Mouse (Mus musculus) CH12.LX (cell line): Measurements from ENCODE around the gene 4931406P16Rik. TPM values are rescaled to one million over a fixed set of nuclear protein-coding genes. Genes with fewer than 3 reads are reported as not detected.

Source experiments
- DNase-seq: peaks from one replicate; pipeline ENCODE4 v3.0.0-alpha.2; 2013; ENCODE audit errors: extremely low read depth
- H3K27ac ChIP-seq: 2 replicates; pipeline ENCODE4 v1.5.1; 2012; ENCODE audit warnings: low read depth, mild to moderate bottlenecking, control low read depth, moderate library complexity; ENCODE audit not compliant: insufficient read depth
- H3K27me3 ChIP-seq: replicated peaks from 2 replicates; pipeline ENCODE3; 2012; ENCODE audit warnings: inconsistent platforms
- H3K36me3 ChIP-seq, 2 experiments: replicated peaks in 1 of 2; 2 replicates each; pipeline versions ENCODE3 to v1.6.1; 2012; ENCODE audit warnings: inconsistent platforms in 1 of 2, low read length in 1 of 2, mild to moderate bottlenecking in 1 of 2, mixed read lengths in 1 of 2, moderate library complexity in 1 of 2; ENCODE audit not compliant: control insufficient read depth in 1 of 2, insufficient read depth in 1 of 2
- H3K4me1 ChIP-seq, 2 experiments: 2 replicates each; pipeline ENCODE4 v1.6.1; 2012; ENCODE audit warnings: inconsistent platforms in 1 of 2, moderate library complexity in 1 of 2; ENCODE audit not compliant: insufficient read depth in 2 of 2, control insufficient read depth in 1 of 2
- H3K4me2 ChIP-seq: 2 replicates; pipeline ENCODE4 v1.6.1; 2012; ENCODE audit warnings: low read depth, mild to moderate bottlenecking, control low read depth; ENCODE audit not compliant: poor library complexity, insufficient read depth, severe bottlenecking
- H3K4me3 ChIP-seq, 3 experiments: fragments of 150-350 bp in 1 of 3; sonication (generic) in 1 of 3; replicated peaks in 1 of 3; 2 replicates each; pipeline versions ENCODE3 to v1.5.1; 2011 to 2012; ENCODE audit warnings: low read depth in 2 of 3, low read length in 2 of 3, mild to moderate bottlenecking in 2 of 3, moderate library complexity in 2 of 3, control low read depth in 1 of 3, improper control_type of control experiment in 1 of 3, inconsistent platforms in 1 of 3, mixed read lengths in 1 of 3; ENCODE audit not compliant: poor library complexity in 1 of 3
- H3K79me2 ChIP-seq: replicated peaks from 2 replicates; pipeline ENCODE4 v1.6.1; 2012; ENCODE audit warnings: mild to moderate bottlenecking, moderate library complexity; ENCODE audit not compliant: control insufficient read depth, poor library complexity, insufficient read depth, severe bottlenecking; ENCODE audit errors: extremely low read depth
- H3K9ac ChIP-seq: 2 replicates; pipeline ENCODE4 v1.6.1; 2012; ENCODE audit warnings: low read depth, mild to moderate bottlenecking, control low read depth, moderate library complexity; ENCODE audit not compliant: insufficient read depth
- H3K9me3 ChIP-seq: replicated peaks from 2 replicates; pipeline ENCODE3; 2012; ENCODE audit warnings: low read length, inconsistent platforms, mixed read lengths
- CHD2 ChIP-seq: IDR thresholded peaks from 2 replicates; pipeline ENCODE4 v1.6.1; 2011; ENCODE audit warnings: low read length, improper control_type of control experiment
- CTCF ChIP-seq, 2 experiments: IDR thresholded peaks in 1 of 2; conservative IDR thresholded peaks in 1 of 2; 2 replicates each; pipeline ENCODE4 v1.5.1; 2011 to 2012; ENCODE audit warnings: low read depth in 2 of 2, low read length in 2 of 2, improper control_type of control experiment in 1 of 2, inconsistent platforms in 1 of 2, mild to moderate bottlenecking in 1 of 2, moderate library complexity in 1 of 2
- E2F4 ChIP-seq: IDR thresholded peaks from 2 replicates; pipeline ENCODE4 v1.6.1; 2011; ENCODE audit warnings: low read depth, low read length, improper control_type of control experiment; ENCODE audit not compliant: insufficient replicate concordance
- ELF1 ChIP-seq: IDR thresholded peaks from 2 replicates; pipeline ENCODE4 v1.6.1; 2014; ENCODE audit warnings: low read depth, mild to moderate bottlenecking, inconsistent platforms, low read length, improper control_type of control experiment
- EP300 ChIP-seq: IDR thresholded peaks from 2 replicates; pipeline ENCODE4 v1.6.1; 2011; ENCODE audit warnings: low read length, improper control_type of control experiment
- HCFC1 ChIP-seq: IDR thresholded peaks from 2 replicates; pipeline ENCODE4 v1.6.1; 2012; ENCODE audit warnings: low read depth, mild to moderate bottlenecking, inconsistent platforms, low read length, improper control_type of control experiment
- KAT2A ChIP-seq: IDR thresholded peaks from 2 replicates; pipeline ENCODE4 v1.6.1; 2012; ENCODE audit warnings: low read length, improper control_type of control experiment, inconsistent platforms; ENCODE audit not compliant: insufficient replicate concordance
- MAFK ChIP-seq: IDR thresholded peaks from 2 replicates; pipeline ENCODE4 v1.6.1; 2011; ENCODE audit warnings: low read length, improper control_type of control experiment; ENCODE audit not compliant: insufficient replicate concordance
- MAZ ChIP-seq: IDR thresholded peaks from 2 replicates; pipeline ENCODE4 v1.6.1; 2012; ENCODE audit warnings: low read depth, mild to moderate bottlenecking, inconsistent platforms, low read length, improper control_type of control experiment, moderate library complexity
- MEF2A ChIP-seq: IDR thresholded peaks from 2 replicates; pipeline ENCODE4 v1.6.1; 2014; ENCODE audit warnings: low read depth, mild to moderate bottlenecking, inconsistent platforms, low read length, improper control_type of control experiment, borderline replicate concordance
- MYC ChIP-seq: IDR thresholded peaks from 2 replicates; pipeline ENCODE4 v1.6.1; 2011; ENCODE audit warnings: low read depth, mild to moderate bottlenecking, improper control_type of control experiment, low read length
- NRF1 ChIP-seq: IDR thresholded peaks from 2 replicates; pipeline ENCODE4 v1.6.1; 2014; ENCODE audit warnings: low read depth, mild to moderate bottlenecking, inconsistent platforms, low read length, improper control_type of control experiment, moderate library complexity
- POLR2A ChIP-seq: IDR thresholded peaks from 2 replicates; pipeline ENCODE4 v1.6.1; 2011; ENCODE audit warnings: low read depth, mild to moderate bottlenecking, improper control_type of control experiment, low read length
- UBTF ChIP-seq: IDR thresholded peaks from 2 replicates; pipeline ENCODE4 v1.6.1; 2012; ENCODE audit warnings: low read depth, mild to moderate bottlenecking, inconsistent platforms, low read length, improper control_type of control experiment, moderate library complexity
- USF2 ChIP-seq: conservative IDR thresholded peaks from 2 replicates; pipeline ENCODE4 v1.6.1; 2011; ENCODE audit warnings: low read depth, low read length, improper control_type of control experiment
- ZC3H11A ChIP-seq: IDR thresholded peaks from 2 replicates; pipeline ENCODE4 v1.6.1; 2012; ENCODE audit warnings: low read depth, mild to moderate bottlenecking, inconsistent platforms, low read length, improper control_type of control experiment
- ZNF384 ChIP-seq: IDR thresholded peaks from 2 replicates; pipeline ENCODE4 v1.6.1; 2012; ENCODE audit warnings: low read depth, low read length, improper control_type of control experiment, inconsistent platforms
- dilution Hi-C: fragments of 300-500 bp; cut with MboI; formaldehyde crosslinking; loops from 2 replicates; pipeline ENCODE4 v1.14.3; 2020; ENCODE audit warnings: low sequenced_read_pairs; ENCODE audit not compliant: extremely low pct_unique_long_range_greater_than_20kb, extremely low pct_ligation_motif_present
- in situ Hi-C: fragments of 300-500 bp; cut with MboI; formaldehyde crosslinking; loops from 3 replicates; pipeline ENCODE4 v1.14.3; 2019; ENCODE audit warnings: low sequenced_read_pairs, low pct_ligation_motif_present, low pct_unique_long_range_greater_than_20kb, mixed read lengths
- polyA plus RNA-seq: library from polyadenylated mRNA; unstranded; fragments of >175 nt; gene quantifications from 2 replicates; pipeline ENCODE4 v1.2.1, GENCODE M21; 2012; ENCODE audit warnings: low read depth; ENCODE audit not compliant: insufficient read length
- total RNA-seq, 2 experiments: library from RNA; depleted of rRNA; stranded (reverse); fragments of 300-350 nt in 1 of 2; fragments of >200 nt in 1 of 2; gene quantifications; 2 replicates each; pipeline ENCODE4 v1.2.3; 2012 to 2014

The 4931406P16Rik gene
- total and polyA plus RNA-seq, 3 experiments, result 10.0 to 15.6 (median 11.7) TPM

GRCm38 (mm10) chr7:34321119-34321518 is 7.8 kb upstream of the 4931406P16Rik start:
- dilution Hi-C loops (no loop called here), in situ Hi-C loops (no loop called here)
- H3K9ac ChIP-seq, result no peak overlapping the region
- H3K36me3 ChIP-seq, result no peaks in the 10 kb centered on the region
- no peak overlapping the region for H3K27ac ChIP-seq
- H3K79me2 ChIP-seq, result no peaks in the 10 kb centered on the region
- H3K27me3 ChIP-seq, result no peaks in the 10 kb centered on the region
- peaks cover 6% of the 10 kb centered on the region for H3K9me3 ChIP-seq
- DNase-seq, result no peak
- TF ChIP-seq USF2 (no peak), MYC (no peak), POLR2A (no peak), NRF1 (no peak), MAFK (no peak), MAZ (no peak), CTCF (conservative IDR thresholded peaks at IDR 0.05 in 1 of 2, IDR thresholded peaks at IDR 0.05 in 1 of 2; ENCODE audit: low read depth in 2 of 2, low read length in 2 of 2) (no peak)
- H3K4me2 ChIP-seq, result no peak overlapping the region
- peaks cover 10 to 21% of the 10 kb centered on the region in 2 experiments; a peak in 3 of 4 replicates for H3K4me1 ChIP-seq
- no peak overlapping the region for H3K4me3 ChIP-seq

- Histone ChIP-seq H3K36me3 (no peaks in the 10 kb centered on the region), H3K9ac (no peak overlapping the region), H3K4me1 (peaks cover 9 to 21% of the 10 kb centered on the region in 2 experiments; a peak in 3 of 4 replicates), H3K79me2 (no peaks in the 10 kb centered on the region), H3K9me3 (peaks cover 6% of the 10 kb centered on the region), H3K27me3 (no peaks in the 10 kb centered on the region), H3K4me3 (no peak overlapping the region), H3K27ac (no peak overlapping the region), H3K4me2 (no peak overlapping the region)
- dilution Hi-C loops, result no loop called here
- no peak for TF ChIP-seq MAZ
- no peak for TF ChIP-seq ELF1
- no peak for TF ChIP-seq CHD2
- TF ChIP-seq MYC, result no peak
- TF ChIP-seq MEF2A, result no peak
- no peak for TF ChIP-seq ZNF384
- no peak for TF ChIP-seq ZC3H11A
- in situ Hi-C loops, result no loop called here
- DNase-seq, result no peak
These were observed 6.6 kb upstream of the 4931406P16Rik start for GRCm38 (mm10) chr7:34319957-34320356.

GRCm38 (mm10) chr7:34319123-34319522 is 5.8 kb upstream of the 4931406P16Rik start:
- in situ Hi-C loops, result no loop called here
- H3K4me2 ChIP-seq, result no peak overlapping the region

More at GRCm38 (mm10) chr7:34319123-34319522, 5.8 kb upstream of the 4931406P16Rik start:
- DNase-seq, result no peak
- no peak overlapping the region for H3K4me3 ChIP-seq
- no peaks in the 10 kb centered on the region for H3K36me3 ChIP-seq
- no peak overlapping the region for H3K27ac ChIP-seq
- peaks cover 2% of the 10 kb centered on the region for H3K9me3 ChIP-seq
- no peak overlapping the region for H3K9ac ChIP-seq
- TF ChIP-seq EP300 (no peak), KAT2A (no peak), CTCF (conservative IDR thresholded peaks at IDR 0.05 in 1 of 2, IDR thresholded peaks at IDR 0.05 in 1 of 2; ENCODE audit: low read depth in 2 of 2, low read length in 2 of 2) (no peak), HCFC1 (no peak), ZNF384 (no peak), NRF1 (no peak), ZC3H11A (no peak), E2F4 (no peak), MAZ (no peak), UBTF (no peak)
- H3K27me3 ChIP-seq, result no peaks in the 10 kb centered on the region
- dilution Hi-C loops, result no loop called here
- H3K79me2 ChIP-seq, result no peaks in the 10 kb centered on the region
- peaks cover 9 to 21% of the 10 kb centered on the region in 2 experiments; a peak in 3 of 4 replicates for H3K4me1 ChIP-seq
